Mouse (Mus musculus) heart, adult 2 months (tissue): ENCODE measurements around the gene Ankrd49. TPM values are rescaled to one million over a fixed set of nuclear protein-coding genes. Genes with fewer than 3 reads are reported as not detected.

Source experiments
- DNase-seq, 2 experiments: peaks; one replicate each; pipeline ENCODE4 v3.0.0; 2021
- H3K27ac ChIP-seq: fragments of 200-600 bp; 2 replicates; pipeline ENCODE4 v1.8.1; 2022
- H3K27me3 ChIP-seq: fragments of 200-500 bp; 2 replicates; pipeline ENCODE4 v1.6.1; 2012; ENCODE audit warnings: mild to moderate bottlenecking, low read length, inconsistent platforms, mixed read lengths; ENCODE audit not compliant: control insufficient read depth, insufficient read depth
- H3K36me3 ChIP-seq: fragments of 200-500 bp; 2 replicates; pipeline ENCODE4 v1.6.1; 2012; ENCODE audit warnings: low read length, inconsistent platforms; ENCODE audit not compliant: control insufficient read depth, insufficient read depth
- H3K4me1 ChIP-seq: fragments of 200-500 bp; 2 replicates; pipeline ENCODE4 v1.6.1; 2011; ENCODE audit warnings: low read length; ENCODE audit not compliant: control insufficient read depth, insufficient read depth
- H3K4me3 ChIP-seq: fragments of 200-600 bp; 2 replicates; pipeline ENCODE4 v1.8.1; 2022
- H3K79me2 ChIP-seq: fragments of 200-500 bp; replicated peaks from 2 replicates; pipeline ENCODE4 v1.6.1; 2012; ENCODE audit warnings: mild to moderate bottlenecking, inconsistent platforms, low read length, moderate library complexity, mixed read lengths; ENCODE audit not compliant: control insufficient read depth, insufficient read depth
- H3K9ac ChIP-seq: fragments of 200-500 bp; 2 replicates; pipeline ENCODE4 v1.6.1; 2012; ENCODE audit warnings: low read depth, mild to moderate bottlenecking, control low read depth, inconsistent platforms, low read length, mixed read lengths
- CTCF ChIP-seq: fragments of 200-600 bp; IDR thresholded peaks from 2 replicates; pipeline ENCODE4 v1.8.1; 2022; ENCODE audit warnings: antibody characterized with exemption, mild to moderate bottlenecking, moderate library complexity
- EP300 ChIP-seq: fragments of 200-500 bp; IDR thresholded peaks from 2 replicates; pipeline ENCODE4 v1.6.1; 2011; ENCODE audit warnings: low read depth, low read length, control low read depth; ENCODE audit not compliant: insufficient read depth
- POLR2A ChIP-seq: fragments of 200-500 bp; IDR thresholded peaks from 2 replicates; pipeline ENCODE4 v1.6.1; 2011; ENCODE audit warnings: mild to moderate bottlenecking, low read depth, low read length, control low read depth; ENCODE audit not compliant: insufficient read depth
- WGBS: fragments of 180-500 bp; shearing (Covaris S2); methylation state at CpG from one replicate; pipeline ENCODE4 v1.1.7; 2018; 5-methylcytosine and 5-hydroxymethylcytosine counted together
- intact Hi-C: fragments of 180-260 bp; cut with DNase I; formaldehyde crosslinking; loops from one replicate; pipeline ENCODE4 v1.15.1; 2025
- polyA plus RNA-seq: library from polyadenylated mRNA; depleted of rRNA; stranded (reverse); fragments of >200 nt; gene quantifications from 2 replicates; pipeline ENCODE4 v1.2.3, GENCODE M21; 2012
- total RNA-seq, 2 experiments: library from RNA; stranded (reverse); gene quantifications; 2 replicates each; pipeline ENCODE4 v1.2.3; 2021

Ankrd49 gene
- total and polyA plus RNA-seq, 3 experiments, result 3.9 to 7.6 (median 5.3) TPM

GRCm38 (mm10) chr9:14770803-14771471 is 13.7 kb downstream of the Ankrd49 start, which contains the start of gene 1700012B09Rik:
1700012B09Rik (minus strand) TSS chr9:14771030.
- H3K79me2 ChIP-seq, result no peaks in the 10 kb centered on the region
- no peak within 1 kb of the TSS for H3K4me3 ChIP-seq
- no peaks in the 10 kb centered on the region for H3K36me3 ChIP-seq
- no peak within 1 kb of the TSS for H3K9ac ChIP-seq
- WGBS, result 20% methylated on average over 23 of the region's 23 CpGs
- no peak for TF ChIP-seq CTCF
- TF ChIP-seq EP300, result no peak
- no peak for TF ChIP-seq POLR2A
- H3K27ac ChIP-seq, result no peak within 1 kb of the TSS
- H3K27me3 ChIP-seq, result peaks cover 6% of the 10 kb centered on the region
- no peak for DNase-seq
- H3K4me1 ChIP-seq, result no peaks in the 10 kb centered on the region
- intact Hi-C loops, result no loop called here

- TF ChIP-seq POLR2A, result no peak
- TF ChIP-seq EP300, result no peak
- no peak for TF ChIP-seq CTCF
- no peak overlapping the region for H3K9ac ChIP-seq
- no peaks in the 10 kb centered on the region for H3K79me2 ChIP-seq
- H3K36me3 ChIP-seq, result no peaks in the 10 kb centered on the region
- intact Hi-C loops, result no loop called here
- no peak overlapping the region for H3K4me3 ChIP-seq
- H3K27me3 ChIP-seq, result peaks cover 6% of the 10 kb centered on the region
- WGBS, result 63% methylated on average over 6 of the region's 6 CpGs
- DNase-seq, result no peak
- no peaks in the 10 kb centered on the region for H3K4me1 ChIP-seq
- H3K27ac ChIP-seq, result no peak overlapping the region
Measured at GRCm38 (mm10) chr9:14769811-14770210, 14.8 kb downstream of the Ankrd49 start.

- Histone ChIP-seq H3K4me3 (no peak overlapping the region), H3K9ac (no peak overlapping the region), H3K27me3 (no peaks in the 10 kb centered on the region), H3K36me3 (no peaks in the 10 kb centered on the region), H3K27ac (no peak overlapping the region), H3K79me2 (no peaks in the 10 kb centered on the region), H3K4me1 (no peaks in the 10 kb centered on the region)
- peak; percentile 16 to 45 for DNase-seq
- TF ChIP-seq POLR2A, result no peak
- TF ChIP-seq CTCF, result peak; percentile 85
- intact Hi-C loops, result loop anchor here (5.0 kb wide), 1 partner anchor 242 kb away; no protein-coding TSS in a partner anchor
- WGBS, result 21% methylated on average over 7 of the region's 7 CpGs
Measured at GRCm38 (mm10) chr9:14764765-14765164, 19.9 kb downstream of the Ankrd49 start.

- H3K27me3 ChIP-seq, result no peaks in the 10 kb centered on the region
- no peak overlapping the region for H3K9ac ChIP-seq
- intact Hi-C loops, result no loop called here
- no peaks in the 10 kb centered on the region for H3K79me2 ChIP-seq
- no peak overlapping the region for H3K4me3 ChIP-seq
- H3K4me1 ChIP-seq, result no peaks in the 10 kb centered on the region
- H3K36me3 ChIP-seq, result no peaks in the 10 kb centered on the region
- TF ChIP-seq POLR2A (no peak), EP300 (no peak), CTCF (no peak)
- no peak overlapping the region for H3K27ac ChIP-seq
- DNase-seq, result no peak
Measured at GRCm38 (mm10) chr9:14759261-14759660, 25.4 kb downstream of the Ankrd49 start.

- no peak overlapping the region for H3K4me3 ChIP-seq
- intact Hi-C loops, result no loop called here
- TF ChIP-seq CTCF, result no peak
- TF ChIP-seq EP300, result no peak
- TF ChIP-seq POLR2A, result no peak
- H3K9ac ChIP-seq, result no peak overlapping the region
- H3K36me3 ChIP-seq, result no peaks in the 10 kb centered on the region
- 57% methylated on average over 7 of the region's 7 CpGs for WGBS
- H3K27me3 ChIP-seq, result no peaks in the 10 kb centered on the region
- no peak for DNase-seq
- no peaks in the 10 kb centered on the region for H3K79me2 ChIP-seq
- no peaks in the 10 kb centered on the region for H3K4me1 ChIP-seq
- no peak overlapping the region for H3K27ac ChIP-seq
Measured at GRCm38 (mm10) chr9:14758590-14758989, 26.1 kb downstream of the Ankrd49 start.

- Histone ChIP-seq H3K4me3 (no peak overlapping the region), H3K27me3 (no peaks in the 10 kb centered on the region), H3K9ac (no peak overlapping the region), H3K4me1 (no peaks in the 10 kb centered on the region; the same call in 1 of the 2 replicates), H3K27ac (no peak overlapping the region), H3K79me2 (no peaks in the 10 kb centered on the region), H3K36me3 (no peaks in the 10 kb centered on the region)
- WGBS, result 81% methylated on average over 3 of the region's 3 CpGs
- no peak for TF ChIP-seq POLR2A
- TF ChIP-seq CTCF, result no peak
- no peak for TF ChIP-seq EP300
- DNase-seq, result no peak
- intact Hi-C loops, result no loop called here
Measured at GRCm38 (mm10) chr9:14754469-14754868, 30.2 kb downstream of the Ankrd49 start.

- intact Hi-C loops, result no loop called here
Measured at GRCm38 (mm10) chr9:14753947-14754346, 30.7 kb downstream of the Ankrd49 start.

More at GRCm38 (mm10) chr9:14753947-14754346, 30.7 kb downstream of the Ankrd49 start:
- no peak for DNase-seq
- no peaks in the 10 kb centered on the region for H3K79me2 ChIP-seq
- H3K27me3 ChIP-seq, result no peaks in the 10 kb centered on the region
- H3K36me3 ChIP-seq, result no peaks in the 10 kb centered on the region
- no peak overlapping the region for H3K27ac ChIP-seq
- no peaks in the 10 kb centered on the region; the same call in 1 of the 2 replicates for H3K4me1 ChIP-seq
- TF ChIP-seq POLR2A, result no peak
- TF ChIP-seq CTCF, result no peak
- no peak for TF ChIP-seq EP300
- H3K9ac ChIP-seq, result no peak overlapping the region
- H3K4me3 ChIP-seq, result no peak overlapping the region
